Mouse (Mus musculus) hindbrain, embryonic 16.5 days (tissue): ENCODE data around the gene Odf2. TPM values are rescaled to one million over a fixed set of nuclear protein-coding genes. Genes with fewer than 3 reads are reported as not detected.
A peak's percentile ranks its signal among the peaks of the same experiment; 100 is the strongest.
"Not testable (repeated sequence)": the region's sequence is repeated elsewhere in the genome, so short reads cannot be mapped to it uniquely, and the experiment has no call there.

Source experiments
- ATAC-seq: fragments of 200-750 bp; cut with Nextera tagmentation; 2 replicates; pipeline ENCODE4 v1.8.0; 2017; ENCODE audit warnings: moderate TSS enrichment, moderate library complexity
- H3K27ac ChIP-seq: fragments of 300-500 bp; sonication (generic); 2 replicates; pipeline ENCODE4 v1.5.1; 2014; ENCODE audit warnings: low read depth, mild to moderate bottlenecking, control low read depth, low read length, moderate library complexity
- H3K27me3 ChIP-seq: fragments of 300-500 bp; sonication (generic); replicated peaks from 2 replicates; pipeline ENCODE4 v1.6.1; 2014; ENCODE audit warnings: low read length; ENCODE audit not compliant: control insufficient read depth, insufficient read depth
- H3K36me3 ChIP-seq: fragments of 300-500 bp; sonication (generic); 2 replicates; pipeline ENCODE4 v1.6.1; 2014; ENCODE audit warnings: mild to moderate bottlenecking, low read length, moderate library complexity, mixed read lengths; ENCODE audit not compliant: control insufficient read depth, insufficient read depth
- H3K4me1 ChIP-seq: fragments of 300-500 bp; sonication (generic); 2 replicates; pipeline ENCODE4 v1.6.1; 2014; ENCODE audit warnings: low read depth, low read length; ENCODE audit not compliant: control insufficient read depth, insufficient read depth
- H3K4me2 ChIP-seq: fragments of 300-500 bp; sonication (generic); 2 replicates; pipeline ENCODE4 v1.6.1; 2014; ENCODE audit warnings: mild to moderate bottlenecking, low read length, control low read depth, moderate library complexity
- H3K4me3 ChIP-seq: fragments of 300-500 bp; sonication (generic); 2 replicates; pipeline ENCODE4 v1.5.1; 2014; ENCODE audit warnings: mild to moderate bottlenecking, low read length, control low read depth, moderate library complexity
- H3K9ac ChIP-seq: fragments of 300-500 bp; sonication (generic); 2 replicates; pipeline ENCODE4 v1.6.1; 2014; ENCODE audit warnings: low read depth, mild to moderate bottlenecking, control low read depth, low read length, moderate library complexity
- H3K9me3 ChIP-seq: fragments of 300-500 bp; sonication (generic); 2 replicates; pipeline ENCODE4 v1.6.1; 2014; ENCODE audit warnings: mild to moderate bottlenecking, low read length, moderate library complexity; ENCODE audit not compliant: control insufficient read depth
- WGBS: fragments of 180-500 bp; shearing (Covaris S2); extraction: QIAGEN DNeasy Blood & Tissue Kit; methylation state at CpG from one replicate; pipeline ENCODE4 v1.1.7; 2014; 5-methylcytosine and 5-hydroxymethylcytosine counted together
- polyA plus RNA-seq: library from polyadenylated mRNA; unstranded; fragments of >200 nt; fragmentation: Nextera tagmentation; extraction: Ambion mirVana; gene quantifications from 2 replicates; pipeline ENCODE4 v1.2.1, GENCODE M21; 2015

Gene Odf2
- polyA plus RNA-seq, 1 experiment from 2014 or later, result 61.2 TPM

DNA sequence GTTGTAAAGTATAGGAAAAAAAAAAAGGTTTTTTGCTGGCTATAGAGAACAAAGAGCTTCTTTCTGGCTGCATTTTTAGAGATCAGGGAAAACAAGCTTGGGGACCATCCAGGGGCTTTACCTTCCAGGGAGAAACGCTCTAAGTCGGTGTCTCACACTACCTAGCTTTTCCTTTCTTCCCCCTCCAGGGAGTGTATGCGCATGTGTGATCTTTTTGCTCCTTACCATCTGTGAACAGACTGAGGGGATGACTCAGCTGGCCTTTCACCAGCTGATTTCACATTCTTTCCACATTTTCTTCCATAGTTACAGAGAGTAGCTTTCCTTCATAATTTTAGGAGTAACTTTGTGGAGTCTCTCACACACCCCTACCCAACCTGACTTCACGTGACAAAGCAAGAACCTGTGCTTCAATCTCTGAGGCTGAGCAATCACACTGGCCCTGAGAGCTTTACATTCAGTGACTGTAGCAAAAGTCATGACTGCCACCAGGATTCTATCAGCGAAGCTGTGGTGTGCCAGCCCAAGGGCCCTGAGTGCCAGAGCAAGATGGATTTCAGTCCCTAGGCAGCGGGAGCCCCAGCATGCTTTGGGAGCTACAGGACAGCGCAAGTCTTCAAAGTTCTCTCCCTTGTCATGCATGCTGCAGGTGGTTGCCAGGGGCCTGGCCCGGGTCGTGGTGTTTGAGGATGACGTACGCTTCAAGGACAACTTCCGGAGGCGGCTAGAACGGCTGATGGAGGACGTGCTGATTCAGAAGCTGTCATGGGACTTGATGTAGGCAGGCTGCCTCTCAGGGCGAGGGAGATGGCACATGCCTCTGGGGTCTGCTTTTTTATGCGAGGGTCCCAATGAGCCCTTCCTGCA, 8.8 kb upstream of the Odf2 start:
- no peaks in the 10 kb centered on the region for H3K9me3 ChIP-seq

DNA sequence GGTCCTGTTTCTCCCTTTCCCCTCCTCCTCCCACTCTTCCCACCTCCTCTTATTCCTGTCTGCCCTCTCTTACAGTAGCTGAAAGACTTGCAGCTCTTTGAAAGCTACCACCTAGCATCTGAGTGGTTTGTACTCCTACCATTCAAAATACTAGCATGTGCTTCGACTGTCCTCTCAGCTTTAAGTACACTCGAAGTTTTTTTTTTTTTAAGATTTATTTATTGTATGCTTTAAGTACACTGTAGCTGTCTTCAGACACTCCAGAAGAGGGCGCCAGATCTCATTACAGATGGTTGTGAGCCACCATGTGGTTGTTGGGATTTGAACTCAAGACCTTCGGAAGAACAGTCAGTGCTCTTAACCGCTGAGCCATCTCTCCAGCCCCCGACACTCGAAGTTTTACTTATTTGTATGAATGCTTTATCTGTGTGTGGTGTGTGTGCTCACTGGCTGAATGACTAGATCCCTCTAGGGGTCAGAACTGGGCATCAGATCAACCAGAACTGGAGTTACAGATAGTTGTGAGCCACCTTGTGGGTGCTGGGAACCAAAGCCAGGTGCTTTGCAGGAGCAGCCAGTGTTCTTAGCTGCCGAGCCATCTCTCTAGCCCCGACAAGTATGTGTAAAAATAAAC, 2.2 kb upstream of the Odf2 start:
- H3K27ac ChIP-seq, H3K27me3 ChIP-seq, H3K4me3 ChIP-seq, H3K36me3 ChIP-seq, H3K4me2 ChIP-seq, H3K9me3 ChIP-seq, ATAC-seq, H3K9ac ChIP-seq: not testable (repeated sequence)
- H3K4me1 ChIP-seq, result peaks cover 14% of the 10 kb centered on the region
- WGBS, result 87% methylated on average over 9 of the region's 9 CpGs

More for the DNA sequence above, 8.8 kb upstream of the Odf2 start:
- H3K27ac ChIP-seq, result no peak overlapping the region
- no peaks in the 10 kb centered on the region for H3K4me1 ChIP-seq
- no peak overlapping the region for H3K4me2 ChIP-seq
- WGBS, result 79% methylated on average over 17 of the region's 17 CpGs
- H3K27me3 ChIP-seq, result no peaks in the 10 kb centered on the region
- no peak overlapping the region for H3K9ac ChIP-seq
- peaks cover 8% of the 10 kb centered on the region for H3K36me3 ChIP-seq
- H3K4me3 ChIP-seq, result no peak overlapping the region
- no peak for ATAC-seq

DNA sequence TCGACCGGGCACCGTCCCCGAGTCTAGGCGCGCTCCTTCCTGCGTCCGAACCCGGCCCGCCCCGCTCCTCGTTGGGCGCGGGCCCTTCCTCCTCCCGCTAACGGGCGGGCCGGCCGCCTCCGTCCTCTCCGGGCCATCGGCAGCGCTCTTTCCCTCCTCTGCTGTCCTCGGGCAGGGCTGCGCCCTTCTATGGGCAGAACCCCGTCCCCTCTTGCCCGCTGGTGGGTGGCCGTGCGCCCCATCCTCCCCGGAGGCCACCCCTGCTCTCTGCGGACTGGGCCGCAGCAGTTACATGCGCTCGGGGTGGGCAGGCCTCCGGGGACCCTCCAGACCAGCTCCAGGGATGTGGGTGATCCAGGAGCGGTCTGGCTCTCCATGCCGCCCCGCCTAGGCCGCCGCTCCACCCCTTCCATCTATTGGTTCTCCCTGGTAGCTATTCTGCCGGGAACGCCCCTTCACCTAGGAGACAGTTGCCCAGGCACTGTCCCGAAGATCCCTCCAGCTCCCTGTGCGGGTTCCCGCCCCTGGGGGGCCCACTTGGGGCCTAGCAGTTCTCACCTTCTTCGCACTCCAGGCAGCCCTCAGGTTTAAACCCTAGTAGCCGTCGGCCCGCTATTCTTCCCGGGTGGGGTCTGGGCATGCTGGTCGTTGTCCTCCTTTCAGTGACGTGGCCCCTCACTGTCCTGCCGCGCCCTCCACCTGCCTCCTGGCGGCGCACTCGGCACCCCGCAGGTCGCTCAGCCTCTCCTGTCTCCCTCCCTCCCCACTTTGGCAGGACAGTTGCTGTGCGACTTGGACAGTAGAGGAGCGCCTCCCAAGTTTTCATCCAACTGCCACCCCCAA, 1.2 kb downstream of the Odf2 start:
- peak overlapping the region; percentile 87 for H3K27ac ChIP-seq

DNA sequence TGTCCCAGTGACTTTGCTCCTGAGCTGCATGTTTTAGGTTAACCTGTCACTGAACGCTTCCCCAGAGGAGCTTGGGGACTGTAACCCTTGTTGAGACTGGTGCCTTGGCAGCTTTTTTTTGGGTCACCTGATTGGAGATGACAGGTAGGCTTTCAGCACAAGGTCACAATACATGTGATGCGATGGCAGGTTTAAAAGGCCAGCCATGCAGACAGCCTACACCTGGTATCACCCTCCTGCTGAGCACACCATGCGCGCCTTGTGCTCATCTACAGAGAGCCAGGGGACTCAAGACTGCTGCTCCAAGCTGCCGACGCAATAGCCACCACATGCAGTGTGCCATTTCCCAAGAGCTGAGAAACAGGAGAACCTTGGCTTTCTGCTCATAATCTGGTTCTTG, 2.8 kb downstream of the Odf2 start:
- no peak overlapping the region for H3K4me3 ChIP-seq
- peaks cover 24% of the 10 kb centered on the region for H3K36me3 ChIP-seq
- H3K4me1 ChIP-seq, result peaks cover 14% of the 10 kb centered on the region
- no peak for ATAC-seq
- H3K9ac ChIP-seq, result no peak overlapping the region
- WGBS, result 83% methylated on average over 6 of the region's 6 CpGs
- H3K27ac ChIP-seq, result no peak overlapping the region
- H3K9me3 ChIP-seq, result no peaks in the 10 kb centered on the region
- H3K27me3 ChIP-seq, result no peaks in the 10 kb centered on the region
- no peak overlapping the region for H3K4me2 ChIP-seq

More for the DNA sequence above, 1.2 kb downstream of the Odf2 start:
- peaks cover 19% of the 10 kb centered on the region for H3K36me3 ChIP-seq
- peak overlapping the region; percentile 100 for H3K4me3 ChIP-seq
- ATAC-seq, result peak; percentile 91
- H3K4me1 ChIP-seq, result peaks cover 14% of the 10 kb centered on the region
- no peaks in the 10 kb centered on the region for H3K27me3 ChIP-seq
- WGBS, result 0% methylated on average over 49 of the region's 61 CpGs
- H3K9me3 ChIP-seq, result no peaks in the 10 kb centered on the region
- H3K4me2 ChIP-seq, result peak overlapping the region; percentile 91
- peak overlapping the region; percentile 90 for H3K9ac ChIP-seq

DNA sequence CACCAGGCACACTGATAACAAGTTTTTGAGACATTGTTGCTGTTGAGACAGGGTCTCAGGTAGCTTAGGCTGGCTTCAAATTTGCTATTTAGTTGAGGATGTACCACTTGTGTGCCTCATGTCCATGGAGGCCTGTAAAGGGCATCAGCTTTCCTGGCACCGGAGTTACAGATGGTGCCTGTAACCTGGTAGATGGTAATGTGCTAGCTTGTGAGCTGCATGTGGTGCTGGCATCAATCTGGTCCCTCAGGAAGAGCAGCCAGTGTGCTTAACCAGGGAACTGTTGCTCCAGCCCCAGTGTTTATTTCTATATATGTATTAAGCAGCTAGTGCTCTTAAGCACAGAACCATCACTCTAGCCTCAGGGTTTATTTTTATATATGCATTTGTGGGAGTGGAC, 7.0 kb downstream of the Odf2 start:
- 93% methylated on average over 1 of the region's 1 CpGs for WGBS
- Histone ChIP-seq H3K27ac (no peak overlapping the region), H3K27me3 (no peaks in the 10 kb centered on the region), H3K9me3 (no peaks in the 10 kb centered on the region), H3K9ac (no peak overlapping the region), H3K36me3 (peaks cover 48% of the 10 kb centered on the region), H3K4me3 (no peak overlapping the region), H3K4me2 (no peak overlapping the region), H3K4me1 (peaks cover 3% of the 10 kb centered on the region)
- no peak for ATAC-seq

DNA sequence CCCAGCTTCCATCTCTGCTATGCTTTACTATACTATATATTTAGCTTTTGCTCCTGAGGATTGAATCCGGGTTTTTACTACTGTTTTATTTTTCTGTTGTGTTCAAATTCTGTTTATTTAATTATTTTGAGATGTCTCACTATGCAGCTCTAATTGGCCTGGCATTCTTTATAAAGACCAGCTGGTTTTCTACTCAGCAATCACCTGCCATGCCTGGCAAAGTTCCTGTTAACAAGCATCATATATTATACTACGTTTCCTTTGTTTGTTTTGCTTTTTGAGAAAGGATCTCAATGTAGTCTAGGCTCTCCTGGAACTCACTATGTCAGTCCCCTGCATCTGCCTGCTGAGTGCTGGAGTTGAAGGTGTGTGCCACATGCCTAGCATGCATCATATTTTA, 8.3 kb downstream of the Odf2 start:
- Histone ChIP-seq H3K27me3 (no peaks in the 10 kb centered on the region), H3K4me2 (no peak overlapping the region), H3K36me3 (peaks cover 55% of the 10 kb centered on the region), H3K4me1 (no peaks in the 10 kb centered on the region), H3K9me3 (no peaks in the 10 kb centered on the region), H3K27ac (no peak overlapping the region), H3K4me3 (no peak overlapping the region), H3K9ac (no peak overlapping the region)
- WGBS, result 81% methylated on average over 2 of the region's 2 CpGs
- ATAC-seq, result no peak

DNA sequence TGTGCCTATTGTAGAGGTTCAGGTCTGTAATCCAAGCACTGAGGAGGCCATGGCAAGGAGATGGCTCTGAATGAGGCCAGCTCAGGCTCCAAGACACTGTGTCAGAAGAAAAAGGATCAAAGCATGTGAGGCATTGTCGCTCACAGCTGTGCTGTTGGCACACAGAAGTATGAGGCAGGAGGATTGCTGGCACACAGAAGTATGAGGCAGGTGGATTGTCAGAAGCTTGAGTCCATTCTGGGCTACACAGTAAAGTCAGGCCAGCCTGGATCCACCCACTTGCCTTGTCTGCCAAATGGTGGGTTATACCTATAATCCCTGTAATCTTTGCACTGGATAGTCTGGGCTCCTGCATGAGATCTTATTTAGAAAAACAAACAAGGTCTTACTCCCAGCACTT, 9.1 kb downstream of the Odf2 start:
- Histone ChIP-seq H3K4me3 (no peak overlapping the region), H3K27ac (no peak overlapping the region), H3K4me2 (no peak overlapping the region), H3K9ac (no peak overlapping the region), H3K36me3 (peaks cover 60% of the 10 kb centered on the region), H3K9me3 (no peaks in the 10 kb centered on the region), H3K27me3 (no peaks in the 10 kb centered on the region), H3K4me1 (no peaks in the 10 kb centered on the region)
- no peak for ATAC-seq
- 95% methylated on average over 1 of the region's 1 CpGs for WGBS

DNA sequence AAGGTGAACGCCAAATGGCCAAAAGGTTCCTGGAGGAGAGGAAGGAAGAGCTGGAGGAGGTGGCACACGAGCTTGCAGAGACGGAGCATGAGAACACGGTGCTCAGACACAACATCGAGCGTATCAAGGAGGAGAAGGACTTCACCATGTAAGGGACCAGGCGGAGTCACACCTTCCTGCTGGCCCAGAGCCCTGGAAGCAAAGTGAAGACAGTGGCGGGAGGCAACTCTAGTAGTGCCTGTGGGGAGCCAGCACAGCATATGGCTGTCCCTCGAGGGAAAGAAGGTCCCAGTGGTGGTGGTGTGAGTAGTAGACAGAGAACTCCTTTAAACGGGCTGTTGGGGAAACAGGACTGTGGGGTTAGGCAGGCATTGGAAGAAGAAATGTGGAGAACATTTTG, 13.2 kb downstream of the Odf2 start:
- 93% methylated on average over 10 of the region's 10 CpGs for WGBS
- no peak overlapping the region for H3K9ac ChIP-seq
- H3K4me3 ChIP-seq, result no peak overlapping the region
- ATAC-seq, result no peak
- H3K9me3 ChIP-seq, result no peaks in the 10 kb centered on the region
- no peaks in the 10 kb centered on the region for H3K4me1 ChIP-seq
- H3K27me3 ChIP-seq, result no peaks in the 10 kb centered on the region
- peaks cover 60% of the 10 kb centered on the region for H3K36me3 ChIP-seq
- H3K27ac ChIP-seq, result no peak overlapping the region
- H3K4me2 ChIP-seq, result no peak overlapping the region

DNA sequence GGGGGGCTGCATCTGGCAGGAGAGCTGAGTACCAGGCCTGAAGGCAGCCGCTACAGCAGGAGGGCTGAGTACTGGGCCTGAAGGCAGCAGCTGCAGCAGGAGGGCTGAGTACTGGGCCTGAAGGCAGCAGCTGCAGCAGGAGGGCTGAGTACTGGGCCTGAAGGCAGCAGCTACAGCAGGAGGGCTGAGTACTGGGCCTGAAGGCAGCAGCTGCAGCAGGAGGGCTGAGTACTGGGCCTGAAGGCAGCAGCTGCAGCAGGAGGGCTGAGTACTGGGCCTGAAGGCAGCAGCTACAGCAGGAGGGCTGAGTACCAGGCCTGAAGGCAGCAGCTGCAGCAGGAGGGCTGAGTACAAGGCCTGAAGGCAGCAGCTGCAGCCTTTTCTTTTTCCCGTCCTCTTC, 19.1 kb downstream of the Odf2 start:
- not testable (repeated sequence) for ATAC-seq, H3K27ac ChIP-seq, H3K4me1 ChIP-seq, H3K9me3 ChIP-seq, H3K9ac ChIP-seq, H3K4me3 ChIP-seq, H3K27me3 ChIP-seq, H3K4me2 ChIP-seq
- peaks cover 48% of the 10 kb centered on the region for H3K36me3 ChIP-seq
- 72% methylated on average over 2 of the region's 2 CpGs for WGBS
